Mouse (Mus musculus) urinary bladder, postnatal 4 days (tissue): ENCODE data around the gene Acbd6.

Source experiments
- DNase-seq, 2 experiments: peaks; one replicate each; pipeline ENCODE4 v3.0.0; 2021 to 2022; ENCODE audit warnings: low spot score in 2 of 2

Acbd6 gene

DNA sequence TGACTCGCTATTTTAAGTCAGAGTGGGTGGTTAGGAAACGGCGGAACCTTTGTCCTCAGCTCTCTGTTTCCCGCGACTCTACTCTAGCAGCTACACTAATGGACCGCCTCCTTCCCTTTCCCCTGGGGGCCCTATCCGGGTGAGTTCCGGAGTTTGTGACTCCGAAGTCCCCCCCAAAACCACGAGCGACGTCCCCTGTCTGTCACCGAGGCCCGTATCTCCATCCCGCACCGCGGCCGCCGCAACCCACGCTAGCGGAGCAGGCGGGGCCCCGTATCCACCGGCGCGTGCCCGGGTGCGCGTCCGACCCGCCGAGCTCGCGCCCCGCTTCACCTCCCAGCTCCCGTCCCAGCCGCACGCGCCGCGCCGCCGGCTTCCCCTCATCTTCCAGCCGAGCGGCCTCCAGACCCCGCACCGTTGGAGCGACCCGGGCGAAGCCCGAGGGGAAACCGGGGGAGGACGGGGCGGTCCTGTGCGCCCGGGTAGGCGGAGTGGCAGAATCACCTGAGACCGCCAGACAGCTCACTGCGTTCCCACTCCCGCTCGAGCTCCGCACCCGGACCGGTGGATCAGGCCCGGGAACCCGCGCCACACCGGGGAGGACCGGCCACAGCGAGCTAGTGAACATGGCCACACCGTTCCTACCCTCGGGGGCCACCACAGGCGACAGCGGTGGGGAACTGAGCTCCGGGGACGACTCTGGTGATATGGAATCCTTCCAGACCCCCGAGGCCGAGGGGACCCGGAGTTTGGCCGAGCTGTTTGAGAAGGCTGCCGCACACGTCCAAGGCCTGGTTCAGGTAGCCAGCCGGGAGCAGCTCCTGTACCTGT is at the start of gene Acbd6:
Gene Acbd6, plus strand, starts transcription at position 109 of the 831 bp plus-strand sequence.
- DNase-seq = peak; percentile 70 to 71

DNA sequence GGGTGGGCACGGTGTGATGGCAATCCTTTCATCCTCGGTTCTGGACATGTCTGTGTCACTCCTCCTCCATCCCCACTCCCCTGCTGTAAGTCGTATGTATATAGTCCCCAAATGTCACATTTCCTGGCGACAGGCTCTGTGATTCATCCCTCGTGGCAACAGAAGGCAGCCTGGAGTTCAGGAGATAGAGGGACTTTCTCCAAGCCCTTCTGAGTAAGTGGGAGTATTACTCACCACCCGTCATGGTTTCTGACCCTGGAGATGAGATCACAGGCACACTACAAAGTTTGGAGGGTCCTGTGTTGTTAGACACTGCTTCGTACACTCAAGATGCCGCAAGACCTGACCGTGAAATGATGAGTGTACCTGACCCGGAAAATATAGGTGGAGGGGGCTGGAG is 47.7 kb upstream of the Acbd6 start:
- DNase-seq = no peak

DNA sequence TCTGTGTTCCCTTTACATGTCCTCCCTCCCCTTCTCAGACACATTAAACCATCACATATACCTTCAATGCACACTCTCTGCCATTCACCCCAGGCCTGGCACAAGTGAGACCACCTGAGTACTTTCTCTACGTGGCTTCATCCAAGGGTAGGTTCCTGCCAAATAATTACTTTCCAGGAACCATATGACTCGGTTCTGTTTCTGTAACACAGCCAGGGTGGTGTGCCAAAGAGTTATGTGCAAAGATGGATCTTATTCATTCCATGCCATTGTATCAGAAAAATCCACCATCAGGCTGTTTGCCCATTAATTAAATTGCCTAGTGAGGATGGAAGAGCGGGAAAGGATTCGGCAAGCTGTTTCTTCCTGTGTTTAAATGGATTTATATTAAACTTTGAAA is 42.1 kb upstream of the Acbd6 start:
- no peak for DNase-seq

DNA sequence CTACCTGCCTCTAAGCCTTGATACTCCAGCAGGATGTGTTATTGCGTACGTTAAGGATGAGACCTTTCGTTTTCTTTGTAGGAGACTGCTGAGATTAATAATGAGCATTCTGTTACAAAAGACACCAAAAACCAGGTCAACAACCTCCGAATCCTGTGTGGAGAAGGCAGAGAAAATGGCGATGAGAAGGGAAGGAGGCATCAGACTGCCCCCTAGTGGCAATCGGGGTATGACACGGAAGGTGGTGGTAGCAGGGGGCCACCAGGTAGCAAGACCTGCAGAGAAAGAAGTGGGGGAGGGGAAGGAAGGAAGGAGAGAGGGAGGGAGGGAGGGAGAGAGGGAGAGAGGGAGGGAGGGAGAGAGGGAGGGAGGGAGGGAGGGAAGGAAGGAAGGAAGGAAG is 41.3 kb upstream of the Acbd6 start:
- DNase-seq = no peak

DNA sequence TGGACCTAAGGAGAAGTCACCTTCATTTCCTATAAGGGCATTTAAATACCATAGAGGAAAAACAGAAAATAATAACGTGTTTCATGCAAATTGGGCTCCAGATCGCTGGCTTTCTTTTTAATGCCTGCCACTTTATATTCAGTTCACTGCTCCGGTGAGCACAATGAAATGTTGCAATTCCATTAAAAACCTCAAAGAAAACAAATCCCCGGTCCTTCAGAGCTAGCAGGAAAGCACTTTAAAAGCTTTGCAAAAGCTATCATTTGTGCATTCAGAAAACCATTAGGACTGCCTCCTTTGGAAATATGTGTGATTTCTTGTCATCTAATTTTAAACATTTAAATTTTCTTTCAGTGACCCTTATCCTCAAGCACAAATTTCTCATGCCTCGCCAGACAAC is 40.9 kb upstream of the Acbd6 start:
- DNase-seq = no peak

DNA sequence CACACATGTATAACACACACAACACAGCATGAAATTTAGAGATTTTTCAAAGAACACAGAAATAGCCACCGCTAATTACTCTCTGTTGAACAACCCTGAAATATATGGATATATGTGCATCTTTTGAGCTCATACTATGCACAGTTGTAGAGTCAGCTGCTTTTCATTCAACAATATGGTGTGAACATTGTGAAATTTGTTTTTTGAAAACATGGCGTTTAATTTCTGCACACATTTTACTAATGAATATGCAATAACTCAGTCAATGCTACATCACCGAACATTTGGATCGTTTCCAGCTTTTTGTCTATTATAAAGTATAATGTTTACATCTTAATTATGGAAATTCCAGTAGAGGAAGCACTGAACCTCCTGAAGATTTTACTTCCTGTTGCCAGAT is 37.6 kb upstream of the Acbd6 start:
- DNase-seq = no peak

DNA sequence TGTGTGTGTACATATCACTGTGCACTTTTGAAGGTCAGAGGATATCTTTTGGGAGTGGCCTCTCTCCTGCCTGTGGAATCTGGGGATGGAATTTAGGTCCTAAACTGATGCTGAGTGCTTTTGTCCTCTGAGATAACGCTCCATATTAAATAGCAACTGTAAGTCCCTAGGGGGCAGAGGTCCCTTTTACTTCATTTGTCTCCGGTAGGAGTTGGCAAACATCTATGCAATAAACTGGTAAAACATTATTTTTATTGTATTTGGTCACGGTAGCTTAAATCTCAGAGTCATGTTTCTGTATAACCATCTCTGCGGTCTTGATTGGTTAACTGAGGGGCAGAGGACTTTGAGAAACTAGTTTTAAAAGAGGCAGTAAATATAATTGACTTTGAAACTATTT is 35.4 kb upstream of the Acbd6 start:
- DNase-seq = no peak

DNA sequence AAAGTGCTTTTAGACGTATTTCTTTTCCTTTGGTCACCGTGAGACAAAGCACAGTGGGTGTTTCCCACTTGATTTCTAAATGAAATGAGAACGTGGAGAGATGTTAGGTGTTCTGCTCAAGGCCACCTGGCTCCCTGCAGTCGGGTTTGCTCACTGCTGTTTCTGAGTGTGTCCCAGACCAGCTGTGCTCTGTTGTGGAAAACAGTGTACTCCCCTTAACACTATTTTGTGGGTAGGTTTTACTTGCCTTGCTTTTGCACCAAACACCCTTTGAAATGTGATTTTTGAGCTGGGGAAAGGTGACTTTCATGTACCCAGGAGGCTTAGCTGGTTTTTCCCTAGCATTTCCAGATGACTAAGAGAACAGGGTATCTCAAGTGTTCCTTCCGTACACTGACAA is 31.7 kb upstream of the Acbd6 start:
- no peak for DNase-seq

DNA sequence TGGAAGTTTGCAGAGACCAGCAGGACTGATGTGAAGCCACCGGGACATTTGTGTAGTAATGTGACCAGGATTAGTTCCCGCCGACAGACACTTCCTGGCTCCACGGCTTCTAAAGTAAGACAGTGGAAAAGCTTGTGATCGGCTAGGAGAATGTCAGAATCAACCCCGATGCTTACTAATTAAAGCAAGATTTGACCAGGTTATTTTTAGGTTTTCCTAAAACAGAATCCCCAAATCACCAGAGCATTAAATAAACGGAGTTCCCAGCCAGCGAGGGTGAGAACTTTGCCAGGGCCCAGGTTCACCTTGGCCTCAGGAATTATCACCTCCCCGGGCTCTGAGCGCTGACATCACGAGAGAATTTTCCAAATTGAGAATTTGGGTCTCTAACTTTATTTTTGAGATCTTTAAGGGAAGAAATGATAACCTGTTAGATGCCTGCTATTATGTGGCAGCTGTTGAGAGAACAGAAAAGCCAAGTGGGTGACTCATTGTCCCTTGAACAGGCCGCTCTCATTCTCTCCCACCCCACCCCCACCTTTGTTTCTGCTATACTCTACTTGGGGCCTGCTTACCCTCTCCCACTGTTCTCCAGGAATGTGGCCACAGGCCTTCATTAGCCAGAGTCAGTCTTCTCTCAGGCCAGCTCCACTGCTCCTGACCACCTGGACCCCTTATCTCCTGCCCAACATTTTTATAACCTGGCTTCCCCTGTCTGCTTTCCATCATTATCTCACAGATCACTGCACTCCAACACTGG is 30.7 kb upstream of the Acbd6 start:
- DNase-seq = no peak

DNA sequence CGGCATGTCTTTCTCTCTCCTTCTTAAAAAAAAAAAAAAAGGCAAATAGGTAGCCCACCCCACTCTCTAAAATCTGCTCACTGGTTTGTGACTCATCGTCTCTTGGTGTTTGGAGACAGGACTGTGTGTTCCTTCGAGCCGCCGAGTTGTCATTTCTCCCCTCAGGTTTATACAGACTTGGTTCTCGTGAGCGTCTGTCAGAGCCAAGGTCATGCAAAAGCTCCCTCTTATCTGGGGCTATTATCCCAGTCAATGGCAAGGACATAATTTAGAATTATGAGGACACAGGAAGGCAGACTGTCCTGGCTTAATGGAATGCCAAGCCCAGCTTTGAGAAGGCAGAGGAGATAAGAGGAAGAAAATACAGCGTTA is 30.1 kb upstream of the Acbd6 start:
- no peak for DNase-seq

DNA sequence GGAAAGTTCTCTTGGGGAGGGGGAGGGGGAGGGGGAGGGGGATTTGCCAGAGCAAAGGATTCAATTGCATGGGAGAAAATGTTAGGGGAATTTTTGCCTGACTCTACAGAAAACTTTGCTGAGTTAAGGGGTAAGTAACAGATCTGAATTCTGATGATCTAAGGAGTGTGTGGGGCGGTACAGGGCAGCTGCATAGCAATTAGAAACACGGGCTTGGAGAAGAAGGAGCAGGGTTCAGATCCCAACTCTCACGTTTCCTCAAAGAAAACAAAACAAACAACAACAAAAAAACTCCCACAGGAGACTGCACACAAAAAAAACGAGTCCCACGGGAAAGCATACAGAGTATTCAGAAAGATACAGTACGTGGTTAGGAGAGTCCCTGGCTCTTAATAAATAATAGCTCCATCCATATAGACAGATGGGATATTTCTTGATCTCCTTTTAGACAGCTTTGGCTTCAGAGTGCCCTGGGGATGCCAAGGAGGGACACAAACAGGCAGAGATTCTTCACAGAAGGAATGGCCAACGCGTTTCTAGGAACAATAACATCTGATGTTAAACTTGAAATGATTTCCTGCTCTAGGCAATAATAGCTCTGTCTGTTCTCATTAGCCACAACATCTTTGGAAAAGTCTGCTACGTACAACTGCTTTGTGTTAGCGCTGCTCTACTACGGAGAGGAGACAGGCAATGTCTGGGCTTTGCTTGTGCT is 29.4 kb upstream of the Acbd6 start:
- DNase-seq = no peak

DNA sequence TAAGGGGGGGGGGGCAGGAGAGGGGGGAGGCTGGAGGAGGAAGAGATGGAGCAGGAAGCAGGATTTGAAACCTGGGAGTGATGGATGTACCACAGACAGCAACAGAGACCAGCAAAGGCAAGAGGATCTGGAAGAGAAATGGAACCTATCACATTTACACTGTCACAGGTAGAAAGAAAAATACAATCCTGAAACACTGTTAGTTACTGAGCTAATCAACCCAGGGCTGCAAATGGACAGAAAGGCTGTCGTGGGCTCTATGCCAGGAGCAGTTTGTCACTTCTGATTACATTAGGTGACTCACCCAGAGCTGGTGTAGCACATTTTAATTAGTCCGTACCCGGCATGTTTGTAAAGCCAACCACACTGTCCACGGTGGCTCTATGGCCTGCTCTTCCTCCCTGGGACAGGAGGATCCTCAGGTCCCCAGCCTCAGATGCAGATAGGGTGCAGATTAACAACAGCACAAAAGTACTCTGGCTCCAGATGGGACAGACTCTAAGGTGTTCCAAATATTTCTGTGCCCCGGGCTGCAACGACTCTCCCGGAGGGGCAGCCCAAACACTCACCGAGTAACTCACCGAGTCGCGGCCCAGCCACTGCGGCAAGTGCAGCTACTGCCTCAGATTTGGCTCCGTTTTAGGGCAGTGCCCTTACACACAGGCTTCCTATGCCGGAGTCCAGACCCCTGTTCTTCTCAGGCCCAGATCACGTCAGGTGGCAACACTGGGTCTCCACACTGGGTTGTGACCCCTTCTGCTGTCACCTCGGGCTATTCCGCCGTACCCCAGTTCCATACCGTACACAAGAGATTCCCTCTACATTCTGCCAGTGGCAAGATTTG is 28.6 kb upstream of the Acbd6 start:
- no peak for DNase-seq

DNA sequence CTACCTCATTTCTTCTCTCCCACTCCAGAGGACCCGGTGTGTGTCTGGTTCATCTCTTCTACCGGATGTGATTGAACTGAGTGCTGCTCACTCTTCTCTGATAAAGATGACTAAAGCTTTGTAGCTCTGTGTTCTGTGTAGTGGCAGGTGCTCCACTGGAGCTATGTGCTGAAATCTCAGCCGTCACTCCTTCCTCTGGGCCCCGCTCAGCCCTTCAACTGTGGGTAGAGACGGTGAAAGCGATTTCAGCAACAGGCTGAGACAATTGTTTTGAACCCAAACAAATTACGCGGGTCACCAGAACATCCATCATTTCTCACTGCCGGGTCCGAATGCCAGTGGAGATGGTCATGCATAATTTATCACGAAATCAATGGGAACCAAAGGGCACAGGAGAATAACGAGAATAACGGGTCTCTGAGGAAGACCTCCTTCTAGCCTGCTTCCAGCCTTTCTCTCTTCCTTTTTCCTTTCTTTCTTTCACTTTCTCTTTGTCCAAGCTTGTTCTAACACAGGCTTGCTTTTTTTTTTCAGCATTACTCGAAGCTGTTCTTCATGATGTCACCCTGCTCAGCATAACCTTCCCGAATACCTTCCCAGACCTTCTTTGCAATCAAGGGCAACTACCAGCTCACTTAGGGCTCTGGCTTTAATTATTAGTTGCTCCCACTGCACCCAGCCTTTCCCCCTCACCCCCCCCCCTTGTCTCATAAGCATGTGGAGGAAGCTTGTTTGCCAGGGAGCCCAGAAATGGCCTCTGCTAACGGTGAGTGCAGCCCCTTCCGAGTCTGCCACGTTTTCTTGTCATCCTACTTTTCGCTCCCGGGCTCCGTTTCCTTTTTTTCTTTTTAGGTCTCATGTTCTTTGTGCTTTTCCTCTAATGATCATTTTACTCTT is 27.1 kb upstream of the Acbd6 start:
- no peak for DNase-seq

DNA sequence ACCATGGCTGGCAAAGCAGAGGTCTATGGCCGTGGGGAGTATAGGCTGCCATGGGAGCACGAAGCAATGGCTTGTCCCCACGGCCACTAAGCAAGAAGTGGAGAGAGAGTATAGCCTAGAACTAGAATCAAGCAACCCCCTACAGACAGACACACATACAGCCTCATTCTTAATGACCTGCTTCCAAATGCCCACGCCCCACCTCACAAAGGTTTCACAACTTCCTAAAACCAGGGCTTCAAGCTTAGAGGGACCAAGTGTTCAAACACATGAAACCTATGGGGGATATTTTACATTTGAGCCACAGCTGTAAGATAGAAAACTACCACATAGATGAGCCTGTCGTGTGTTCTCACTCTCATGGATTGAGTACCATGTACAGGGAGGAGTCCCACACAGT is 25.5 kb upstream of the Acbd6 start:
- DNase-seq = no peak

DNA sequence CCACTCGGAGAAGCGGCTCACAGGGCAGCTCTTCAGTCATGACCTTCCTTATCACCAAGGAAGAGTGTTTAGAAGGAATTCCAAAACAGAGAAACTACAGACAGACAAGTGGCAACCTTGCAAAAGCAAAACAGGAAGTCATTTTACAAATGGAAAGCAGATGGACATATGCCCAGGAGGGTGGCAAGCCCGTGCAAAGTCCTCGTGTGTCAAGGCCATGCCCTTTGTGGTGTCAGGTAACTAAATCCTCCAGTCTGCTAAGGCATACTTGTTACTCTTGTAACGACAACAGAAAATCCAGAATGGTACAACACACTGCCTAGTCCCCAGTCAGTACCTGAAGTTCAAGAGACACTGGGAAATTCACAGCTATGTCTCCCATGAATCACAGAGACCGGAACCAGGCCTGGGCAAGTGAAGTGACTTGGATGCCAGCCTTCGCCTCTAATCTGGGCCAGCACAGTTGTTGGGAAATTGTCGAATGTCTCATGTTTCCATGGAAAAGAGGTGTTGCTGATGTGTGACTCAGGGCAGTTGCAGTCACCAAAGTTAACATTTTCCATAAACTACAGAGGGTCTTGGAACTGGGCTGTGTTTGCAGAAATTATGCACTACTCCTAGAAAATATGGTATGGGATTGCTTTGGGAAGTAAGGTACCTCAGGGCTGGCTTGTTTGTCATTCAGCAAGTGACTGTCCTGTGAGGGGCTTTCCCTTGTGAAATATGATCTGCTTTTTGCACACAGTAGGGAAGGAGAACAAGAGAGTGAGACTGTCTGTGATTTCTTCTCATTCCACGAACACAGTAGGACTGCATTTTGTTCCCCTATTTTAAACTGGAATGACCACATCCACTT is 24.9 kb upstream of the Acbd6 start:
- no peak for DNase-seq

DNA sequence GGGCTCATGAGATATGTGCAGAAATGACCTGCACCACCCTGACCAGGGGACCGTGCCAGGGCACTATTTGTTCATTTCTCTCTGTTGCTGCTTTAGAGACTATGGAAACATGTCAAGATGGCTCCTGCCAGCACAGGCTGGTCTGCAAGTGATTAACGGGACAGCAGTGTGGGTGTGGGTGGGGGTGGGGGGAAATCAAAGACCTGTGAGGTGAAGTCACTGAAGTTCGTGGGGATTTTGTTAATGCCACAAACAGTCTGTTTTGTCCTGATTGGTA is 24.3 kb upstream of the Acbd6 start:
- no peak for DNase-seq

DNA sequence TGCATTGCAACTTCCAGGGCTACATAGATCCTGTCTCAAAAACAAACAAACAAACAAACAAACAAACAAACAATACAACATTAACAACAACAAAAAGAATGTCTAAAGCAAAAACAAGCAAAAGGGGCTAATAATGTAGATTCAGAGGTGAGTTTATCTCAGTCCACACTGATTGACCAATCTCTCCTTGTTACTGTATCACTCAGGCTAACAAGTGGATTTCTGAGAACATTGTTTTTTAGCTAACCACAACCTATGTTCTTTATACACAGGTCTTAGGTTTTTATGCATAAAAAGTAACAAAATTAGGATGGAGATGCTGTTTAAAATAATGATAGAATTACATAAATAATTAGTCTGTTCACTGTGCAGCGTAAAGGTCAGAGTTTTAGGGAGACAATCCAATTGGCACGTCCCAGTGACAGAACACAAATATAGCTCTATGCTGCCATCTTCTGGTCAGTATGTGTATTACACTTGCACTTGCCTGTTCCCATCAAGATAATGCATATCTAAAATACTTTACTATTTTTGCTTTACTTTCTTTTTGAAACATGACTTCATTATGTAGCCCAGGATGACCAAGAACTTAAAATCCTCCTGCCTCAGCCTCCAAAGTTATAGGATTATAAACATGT is 20.8 kb upstream of the Acbd6 start:
- no peak for DNase-seq

DNA sequence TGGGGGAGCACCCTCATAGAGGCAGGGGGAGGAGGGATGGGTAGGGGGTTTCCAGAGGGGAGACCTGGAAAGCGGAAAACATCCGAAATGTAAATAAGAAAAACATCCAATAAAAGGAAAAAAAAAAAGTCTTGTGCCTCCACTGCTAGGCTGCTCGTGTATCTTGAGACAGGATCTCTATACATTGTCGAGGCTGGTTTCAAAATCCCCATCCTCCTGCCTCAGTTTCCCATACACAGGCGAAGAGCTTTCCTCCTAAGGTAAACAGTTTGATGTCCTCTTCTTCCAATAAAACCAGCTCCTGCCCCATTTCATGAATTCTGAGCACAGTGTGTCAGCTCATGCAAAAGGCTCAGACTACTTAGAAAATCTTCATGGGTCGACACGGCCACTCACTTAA is 19.9 kb upstream of the Acbd6 start:
- no peak for DNase-seq

DNA sequence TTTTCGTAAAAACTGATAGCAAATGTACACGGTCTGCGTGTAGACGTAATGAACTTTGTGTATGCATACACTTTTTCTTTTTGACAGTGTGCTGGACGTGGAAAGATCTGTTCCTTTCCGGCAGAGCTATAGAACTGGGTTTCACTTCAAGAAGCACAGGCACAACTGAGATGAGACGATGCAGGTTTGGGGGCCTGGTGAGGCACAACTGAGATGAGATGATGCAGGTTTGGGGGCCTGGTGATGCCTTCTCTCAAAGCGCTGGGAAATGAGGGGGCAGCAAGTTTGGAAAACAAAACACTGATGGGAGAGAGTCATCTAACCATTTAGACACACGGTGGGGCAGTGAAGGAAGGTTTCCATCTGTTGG is 293 bp upstream of the Acbd6 start:
- no peak for DNase-seq

DNA sequence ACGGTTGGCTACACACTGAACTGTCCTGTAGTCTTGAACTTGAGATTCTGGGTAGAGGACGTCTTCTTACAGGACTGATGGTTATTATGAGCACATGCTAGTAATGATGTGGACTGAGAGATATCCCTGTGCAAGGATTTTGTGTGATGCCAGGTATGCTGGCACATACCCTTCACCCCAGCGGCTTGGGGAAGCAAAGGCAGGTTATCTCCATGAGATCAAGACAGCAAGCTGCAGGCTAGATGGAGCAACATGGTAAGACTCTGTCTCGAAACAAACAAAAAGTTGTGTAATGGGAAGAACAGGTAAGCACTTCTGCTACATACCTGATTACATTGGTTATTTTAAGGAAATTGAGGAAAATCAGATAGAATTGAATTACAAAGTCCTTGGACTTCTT is 2.1 kb downstream of the Acbd6 start:
- no peak for DNase-seq
